ENCODE assay signal across 18 mouse cellular contexts in genomic region chr4:150051514-150051913, GRCm38 (mm10).
"Had no signal": no experiment of that assay in that cellular context is flagged by ENCODE, and none has a peak within 500 bp of the region (broad histone marks: within the 10 kb centered on the region; RNA-seq: fewer than 3 reads in every experiment).

No protein-coding gene starts in this region.

- DNase-seq: lung, adult 2 months; lung, postnatal 14 days; lung, postnatal 36 days; midbrain, embryonic 14.5 days; right cerebral cortex, postnatal 14 days; thymus, adult 2 months; thymus, postnatal 25 days; thymus, postnatal 4 days had no signal

- H3K9ac ChIP-seq: liver, embryonic 14.5 days; lung, embryonic 15.5 days; midbrain, embryonic 12.5 days; neural tube, embryonic 12.5 days; stomach, embryonic 15.5 days had no signal

- H3K27ac ChIP-seq: liver, embryonic 14.5 days; lung, embryonic 15.5 days; macrophage; midbrain, embryonic 10.5 days; midbrain, embryonic 12.5 days; neural tube, embryonic 12.5 days; stomach, embryonic 15.5 days; stomach, postnatal 0 days had no signal

- H3K4me3 ChIP-seq: lung, embryonic 15.5 days; midbrain, embryonic 10.5 days; midbrain, embryonic 12.5 days; neural tube, embryonic 12.5 days; stomach, embryonic 15.5 days had no signal

- ATAC-seq: lung, postnatal 0 days; midbrain, embryonic 16.5 days had no signal

- H3K36me3 ChIP-seq: lung, embryonic 15.5 days; midbrain, embryonic 10.5 days; midbrain, embryonic 12.5 days; neural tube, embryonic 12.5 days; stomach, embryonic 15.5 days had no signal

- H3K4me2 ChIP-seq: lung, embryonic 15.5 days; midbrain, embryonic 12.5 days; neural tube, embryonic 12.5 days; stomach, embryonic 15.5 days had no signal

- H3K9me3 ChIP-seq: lung, embryonic 15.5 days; midbrain, embryonic 10.5 days; midbrain, embryonic 12.5 days; neural tube, embryonic 12.5 days; stomach, embryonic 15.5 days had no signal
